Mouse (Mus musculus) liver, adult 2 months (tissue): ENCODE results near the gene Ccl11. TPM values are rescaled to one million over a fixed set of nuclear protein-coding genes. Genes with fewer than 3 reads are reported as not detected.

ENCODE experiments used
- DNase-seq: peaks from one replicate; pipeline ENCODE4 v3.0.0-alpha.2; 2011; ENCODE audit warnings: low read depth, low spot score; ENCODE audit errors: extremely low read depth
- H3K27ac ChIP-seq: fragments of 200-500 bp; replicated peaks from 2 replicates; pipeline ENCODE4 v1.5.1; 2012; ENCODE audit warnings: low read depth, mild to moderate bottlenecking, control low read depth, inconsistent platforms, low read length; ENCODE audit not compliant: insufficient read depth
- H3K27me3 ChIP-seq: fragments of 200-500 bp; 2 replicates; pipeline ENCODE4 v1.6.1; 2012; ENCODE audit warnings: mild to moderate bottlenecking, moderate library complexity, low read length, inconsistent platforms; ENCODE audit not compliant: control insufficient read depth, insufficient read depth
- H3K36me3 ChIP-seq: fragments of 200-500 bp; 2 replicates; pipeline ENCODE4 v1.6.1; 2012; ENCODE audit warnings: low read length, inconsistent platforms; ENCODE audit not compliant: control insufficient read depth, insufficient read depth
- H3K4me1 ChIP-seq: fragments of 200-500 bp; 2 replicates; pipeline ENCODE4 v1.6.1; 2011; ENCODE audit warnings: low read length; ENCODE audit not compliant: control insufficient read depth, insufficient read depth
- H3K4me3 ChIP-seq: fragments of 200-500 bp; 2 replicates; pipeline ENCODE4 v1.5.1; 2011; ENCODE audit warnings: low read depth, mild to moderate bottlenecking, control low read depth, low read length, moderate library complexity; ENCODE audit not compliant: insufficient read depth
- H3K79me2 ChIP-seq: fragments of 200-500 bp; 2 replicates; pipeline ENCODE4 v1.6.1; 2012; ENCODE audit warnings: inconsistent platforms, mild to moderate bottlenecking, low read length, moderate library complexity; ENCODE audit not compliant: control insufficient read depth, insufficient read depth
- H3K9ac ChIP-seq: fragments of 200-500 bp; 2 replicates; pipeline ENCODE4 v1.6.1; 2012; ENCODE audit warnings: low read depth, mild to moderate bottlenecking, control low read depth, inconsistent platforms, low read length
- CTCF ChIP-seq: fragments of 200-500 bp; IDR thresholded peaks from 2 replicates; pipeline ENCODE4 v1.5.1; 2011; ENCODE audit warnings: low read depth, low read length, control low read depth
- POLR2A ChIP-seq: fragments of 200-500 bp; IDR thresholded peaks from 2 replicates; pipeline ENCODE4 v1.6.1; 2011; ENCODE audit warnings: low read length, control low read depth; ENCODE audit not compliant: insufficient read depth; ENCODE audit errors: extremely low read depth
- WGBS: fragments of 180-500 bp; shearing (Covaris S2); methylation state at CpG from one replicate; pipeline ENCODE4 v1.1.7; 2018; 5-methylcytosine and 5-hydroxymethylcytosine counted together
- polyA plus RNA-seq: library from polyadenylated mRNA; depleted of rRNA; stranded (reverse); fragments of >200 nt; gene quantifications from 2 replicates; pipeline ENCODE4 v1.2.3, GENCODE M21; 2012
- total RNA-seq: library from RNA; depleted of rRNA; stranded (reverse); fragments of >200 nt; gene quantifications from 2 replicates; pipeline ENCODE4 v1.2.3, GENCODE M21; 2014

Gene Ccl11
- total and polyA plus RNA-seq, 2 experiments = 0.07 to 0.09 TPM

- Histone ChIP-seq H3K4me3 (no peak overlapping the region), H3K79me2 (no peaks in the 10 kb centered on the region), H3K4me1 (peaks cover 3% of the 10 kb centered on the region; the same call in 1 of the 2 replicates), H3K27ac (peak overlapping the region; percentile 7; the same call in 1 of the 2 replicates), H3K27me3 (no peaks in the 10 kb centered on the region), H3K9ac (no peak overlapping the region), H3K36me3 (no peaks in the 10 kb centered on the region)
- no peak for TF ChIP-seq CTCF
- no peak for TF ChIP-seq POLR2A
- peak; percentile 38 for DNase-seq
Measured at GRCm38 (mm10) chr11:82032136-82032535, 25.5 kb upstream of the Ccl11 start.

DNA sequence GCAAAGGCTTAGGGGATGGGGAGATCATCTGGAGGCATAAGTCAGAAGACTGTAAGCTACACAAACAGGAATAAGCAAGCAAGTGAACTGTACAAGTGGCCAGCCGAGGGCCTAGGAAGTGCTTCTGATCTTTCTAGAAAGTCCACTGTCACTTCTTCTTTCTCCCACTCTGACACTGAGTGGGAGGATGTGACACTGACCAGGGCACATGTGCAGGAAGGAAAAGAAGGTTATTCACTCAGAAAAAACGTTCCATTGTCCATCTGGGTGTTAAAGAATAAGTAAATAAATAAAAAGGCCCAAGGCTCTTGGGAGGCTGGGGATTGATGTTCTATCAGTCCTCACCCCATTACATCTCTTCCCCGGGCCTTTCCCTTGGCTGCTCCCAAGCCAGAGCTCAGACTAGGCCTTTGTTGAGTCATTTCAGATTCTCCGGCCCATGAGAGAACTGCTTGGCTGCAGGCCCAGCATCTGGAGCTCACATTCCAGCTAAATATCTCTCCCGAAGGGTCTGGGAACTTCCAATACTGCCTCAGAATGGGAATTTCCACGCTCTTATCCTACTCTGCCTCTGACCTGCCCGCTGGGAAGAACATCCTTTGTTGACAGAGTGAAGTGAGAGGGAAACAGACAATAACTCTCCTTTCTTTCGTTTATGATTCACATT, 24.8 kb upstream of the Ccl11 start:
- 57% methylated on average over 8 of the region's 8 CpGs for WGBS
- peak; percentile 41 for DNase-seq
- no peaks in the 10 kb centered on the region for H3K36me3 ChIP-seq
- H3K27me3 ChIP-seq = no peaks in the 10 kb centered on the region
- peaks cover 3% of the 10 kb centered on the region; the same call in 1 of the 2 replicates for H3K4me1 ChIP-seq
- no peak overlapping the region for H3K4me3 ChIP-seq
- H3K27ac ChIP-seq = peak overlapping the region; percentile 20
- TF ChIP-seq CTCF = no peak
- TF ChIP-seq POLR2A = no peak
- no peak overlapping the region for H3K9ac ChIP-seq
- no peaks in the 10 kb centered on the region for H3K79me2 ChIP-seq

GRCm38 (mm10) chr11:82034446-82034845, 23.2 kb upstream of the Ccl11 start:
- peaks cover 3% of the 10 kb centered on the region for H3K4me1 ChIP-seq
- WGBS = 87% methylated on average over 7 of the region's 7 CpGs

DNA sequence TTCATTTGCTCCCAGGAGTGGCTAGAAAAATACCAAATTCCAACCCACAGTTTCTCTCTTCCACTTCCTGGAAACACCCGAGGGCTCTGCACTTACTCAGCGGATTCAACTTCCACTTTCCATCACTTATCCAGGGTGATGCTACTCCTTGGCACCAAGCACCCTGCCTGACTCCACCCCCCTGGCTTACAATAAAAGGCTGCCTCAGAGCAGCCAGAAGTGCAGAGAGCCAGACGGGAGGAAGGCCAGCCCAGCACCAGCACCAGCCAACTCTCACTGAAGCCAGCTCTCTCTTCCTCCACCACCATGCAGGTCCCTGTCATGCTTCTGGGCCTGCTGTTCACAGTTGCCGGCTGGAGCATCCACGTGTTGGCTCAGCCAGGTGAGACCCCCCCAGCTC, 22.3 kb upstream of the Ccl11 start, which contains the start of gene Ccl2:
Gene Ccl2, plus strand, starts transcription at position 216 of the 400 bp plus-strand sequence.
- no peaks in the 10 kb centered on the region for H3K27me3 ChIP-seq
- H3K36me3 ChIP-seq = no peaks in the 10 kb centered on the region
- 27% methylated on average over 5 of the region's 5 CpGs for WGBS
- H3K79me2 ChIP-seq = no peaks in the 10 kb centered on the region
- peaks cover 3% of the 10 kb centered on the region for H3K4me1 ChIP-seq
- no peak within 1 kb of the TSS for H3K4me3 ChIP-seq
- peak; percentile 76 for DNase-seq
- no peak within 1 kb of the TSS for H3K9ac ChIP-seq
- TF ChIP-seq CTCF = no peak
- TF ChIP-seq POLR2A = no peak
- no peak within 1 kb of the TSS for H3K27ac ChIP-seq

More at GRCm38 (mm10) chr11:82034446-82034845, 23.2 kb upstream of the Ccl11 start:
- Histone ChIP-seq H3K27me3 (no peaks in the 10 kb centered on the region), H3K79me2 (no peaks in the 10 kb centered on the region), H3K4me3 (no peak overlapping the region), H3K27ac (no peak overlapping the region), H3K36me3 (no peaks in the 10 kb centered on the region), H3K9ac (no peak overlapping the region)
- no peak for TF ChIP-seq CTCF
- TF ChIP-seq POLR2A = no peak
- no peak for DNase-seq

GRCm38 (mm10) chr11:82035857-82036256, 21.8 kb upstream of the Ccl11 start:
- Histone ChIP-seq H3K79me2 (no peaks in the 10 kb centered on the region), H3K27ac (no peak overlapping the region), H3K4me3 (no peak overlapping the region), H3K4me1 (peaks cover 3% of the 10 kb centered on the region), H3K27me3 (no peaks in the 10 kb centered on the region), H3K36me3 (no peaks in the 10 kb centered on the region), H3K9ac (no peak overlapping the region)
- no peak for TF ChIP-seq POLR2A
- TF ChIP-seq CTCF = no peak
- DNase-seq = no peak
- 79% methylated on average over 2 of the region's 2 CpGs for WGBS

- Histone ChIP-seq H3K36me3 (no peaks in the 10 kb centered on the region), H3K4me3 (no peak within 1 kb of the TSS), H3K9ac (no peak within 1 kb of the TSS), H3K27ac (no peak within 1 kb of the TSS), H3K79me2 (no peaks in the 10 kb centered on the region), H3K4me1 (no peaks in the 10 kb centered on the region; the same call in 1 of the 2 replicates), H3K27me3 (no peaks in the 10 kb centered on the region)
- WGBS = 31% methylated on average over 2 of the region's 2 CpGs
- no peak for DNase-seq
- TF ChIP-seq CTCF (no peak), POLR2A (no peak)
Measured at GRCm38 (mm10) chr11:82038535-82038934, 19.1 kb upstream of the Ccl11 start, which contains the start of gene Gm17268. Gm17268 (minus strand) TSS chr11:82038562.
